Mouse (Mus musculus): ENCODE measurements at regions not wholly inside any gene's neighbourhood (a gene's known extent, or its start where the extent isn't known, plus 50 kb on each side); places are given as distances from the start of the nearest gene placed in this dataset.
A peak's percentile ranks its signal among the peaks of the same experiment; 100 is the strongest.

- DNase-seq (ENCODE audit: low spot score in 2 of 2), result no peak
These were observed 79.6 kb downstream of the Sik1 start for GRCm38 (mm10) chr17:31775966-31776365.

DNA sequence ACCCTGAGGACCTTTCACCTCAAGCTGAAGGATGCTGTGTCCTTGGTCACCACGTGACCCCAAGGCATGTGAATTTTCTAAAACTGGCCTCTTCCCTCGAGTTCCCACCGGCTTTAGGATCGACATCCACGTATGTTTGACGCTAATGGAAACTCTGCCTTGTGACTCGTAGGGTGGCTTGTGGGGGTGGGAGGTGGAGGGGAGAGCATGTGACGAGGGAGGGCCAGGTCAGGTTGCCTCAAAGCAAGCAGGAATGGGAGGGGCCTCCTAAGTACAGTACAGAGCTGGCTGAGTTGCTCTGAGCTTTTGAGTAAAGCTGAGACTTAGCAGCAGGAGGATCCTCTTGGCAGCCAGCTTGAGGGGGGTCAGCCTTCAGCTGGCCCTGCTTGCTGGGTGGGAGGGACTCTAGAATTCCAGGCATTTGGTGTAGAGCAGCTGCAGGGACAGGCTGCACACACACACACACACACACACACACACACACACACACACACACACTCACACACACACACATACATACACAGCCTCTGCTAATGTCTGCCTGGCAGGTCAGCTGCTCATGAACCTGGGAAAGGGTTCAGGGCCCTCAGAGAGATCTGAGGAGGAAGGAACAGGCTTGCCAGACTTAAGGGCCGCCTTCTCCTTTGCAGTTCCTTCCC is 78.5 kb downstream of the Sik1 start:
- no peak for DNase-seq (ENCODE audit: low spot score in 2 of 2)

DNA sequence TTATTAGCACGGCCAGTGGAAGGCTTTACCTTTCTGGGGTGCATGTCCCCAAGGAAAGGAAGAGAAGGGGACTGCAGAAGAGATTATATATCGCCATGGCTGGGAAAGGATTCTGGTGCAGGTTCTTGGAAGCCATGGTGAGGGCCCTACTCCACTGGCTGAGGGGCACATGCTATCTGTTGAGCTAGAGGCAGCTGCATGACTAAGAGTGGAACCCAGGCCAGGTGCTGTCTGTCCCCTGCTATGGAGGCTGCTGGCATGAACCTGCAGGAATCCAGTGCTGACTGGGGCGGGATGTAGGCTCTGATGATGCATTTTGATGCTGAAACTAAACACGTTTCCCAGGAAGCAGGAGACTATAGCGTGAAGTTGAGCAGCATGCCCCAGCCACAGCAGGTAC is 77.9 kb downstream of the Sik1 start:
- DNase-seq (ENCODE audit: low spot score in 2 of 2), result no peak

- no peak for DNase-seq (ENCODE audit: low spot score in 2 of 2)
These were observed 76.1 kb downstream of the Sik1 start for GRCm38 (mm10) chr17:31779466-31779865.

DNA sequence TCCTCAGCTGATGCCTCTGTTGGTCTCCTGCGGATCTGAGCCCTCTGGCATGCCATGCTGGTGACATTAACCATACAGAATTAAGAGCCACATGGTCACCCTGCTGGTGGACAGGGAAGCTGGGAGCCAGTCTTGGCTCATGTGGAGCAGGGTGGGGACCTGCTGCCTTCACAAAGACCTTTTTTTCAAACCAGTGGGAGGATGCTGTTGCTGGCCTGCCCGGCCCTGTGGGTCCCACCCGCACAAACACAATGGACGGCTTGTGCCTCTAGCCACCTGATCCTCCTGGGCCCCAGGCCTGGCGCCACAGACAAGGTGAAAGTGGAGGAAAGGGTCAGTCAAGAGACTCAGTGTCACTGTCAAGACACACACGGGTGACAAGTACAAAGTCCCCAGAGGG is 73.4 kb downstream of the Sik1 start:
- no peak for DNase-seq (ENCODE audit: low spot score in 2 of 2)

DNA sequence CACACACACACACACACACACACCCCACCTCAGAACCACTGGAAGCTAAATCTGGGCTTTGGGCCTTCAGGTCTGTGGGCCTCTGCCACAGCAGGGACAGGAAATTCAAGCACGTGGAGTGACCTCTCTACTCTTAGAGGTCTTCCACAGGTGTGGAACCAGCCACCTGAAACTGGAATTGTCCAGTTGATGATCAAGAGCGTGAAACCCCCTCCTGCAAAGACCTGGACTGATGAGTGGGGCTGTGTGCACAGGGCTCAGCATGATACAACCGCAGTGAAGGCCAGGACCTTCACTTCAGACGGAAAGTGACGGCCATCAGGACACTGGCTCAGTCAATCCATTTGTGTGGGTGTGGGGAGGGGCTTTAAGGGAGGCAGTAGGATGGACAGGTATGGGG is 72.5 kb downstream of the Sik1 start:
- DNase-seq (ENCODE audit: low spot score in 2 of 2), result no peak

GRCm38 (mm10) chr17:31788316-31788715 is 67.3 kb downstream of the Sik1 start:
- DNase-seq (ENCODE audit: low spot score in 2 of 2), result no peak

DNA sequence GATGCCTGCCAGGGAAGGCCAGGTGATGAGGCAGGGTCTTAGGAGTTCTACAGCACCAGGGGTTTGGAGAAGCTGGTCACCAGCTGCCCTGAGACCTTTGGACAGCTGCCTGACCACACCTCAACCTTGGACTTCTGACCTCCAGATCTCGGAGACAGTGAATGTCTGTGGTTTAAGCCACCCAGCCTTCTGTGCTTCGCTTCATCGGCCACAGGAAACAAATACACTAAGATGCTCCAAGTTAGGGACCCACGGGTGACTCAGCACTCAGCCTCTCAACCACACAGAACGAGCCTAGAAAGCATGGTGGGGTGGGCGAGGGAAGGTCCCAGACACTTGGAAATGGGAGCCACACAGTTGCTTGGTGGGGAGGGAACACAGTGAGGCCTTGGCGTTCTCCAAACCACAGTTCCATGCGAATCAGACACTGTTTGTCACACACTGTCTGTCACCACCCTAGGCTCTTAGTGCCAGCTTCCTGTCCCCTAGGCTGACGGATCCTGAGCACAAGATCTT is 66.5 kb downstream of the Sik1 start:
- DNase-seq (ENCODE audit: low spot score in 2 of 2), result no peak

GRCm38 (mm10) chr17:31789906-31790279 is 65.7 kb downstream of the Sik1 start:
- DNase-seq (ENCODE audit: low spot score in 2 of 2), result no peak

DNA sequence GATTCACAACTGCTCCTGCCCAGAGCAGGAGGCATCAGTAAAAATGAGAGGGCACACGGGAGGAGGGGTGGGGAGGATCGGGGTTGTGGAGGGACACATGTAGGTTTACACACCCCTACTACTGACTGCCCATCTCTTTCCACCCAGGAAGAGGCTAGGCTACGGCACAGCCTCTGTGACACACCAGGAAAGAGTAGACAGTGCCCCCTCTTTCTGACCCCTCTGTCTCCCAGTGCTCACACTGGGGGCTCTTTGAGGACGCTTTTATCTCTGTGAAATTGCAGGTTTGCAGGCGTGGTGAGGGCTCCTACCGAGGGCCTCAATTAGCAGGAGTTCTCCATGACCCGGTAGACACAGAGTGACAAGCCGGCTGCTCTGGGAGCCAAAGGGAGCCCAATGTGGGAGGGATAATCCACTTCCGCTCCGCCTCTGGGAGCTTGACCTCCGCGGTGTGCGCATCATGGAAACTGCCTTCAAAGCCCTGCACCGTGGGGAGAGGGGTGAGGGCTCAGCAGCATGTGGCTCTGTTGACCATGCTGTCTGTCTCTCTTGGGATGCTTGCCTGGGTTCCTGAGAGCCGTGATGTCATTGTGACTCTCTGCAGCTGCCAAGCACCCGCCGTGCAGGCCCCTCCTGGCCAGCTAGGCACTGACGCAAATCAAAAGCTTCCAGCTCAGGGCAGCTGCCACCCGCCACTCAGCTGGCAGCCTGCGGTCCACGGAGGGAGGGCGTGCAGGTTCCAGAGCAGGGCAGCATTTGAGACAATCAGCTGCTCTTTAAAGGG is 65.1 kb downstream of the Sik1 start:
- peak; percentile 19 to 46 for DNase-seq (ENCODE audit: low spot score in 2 of 2)

DNA sequence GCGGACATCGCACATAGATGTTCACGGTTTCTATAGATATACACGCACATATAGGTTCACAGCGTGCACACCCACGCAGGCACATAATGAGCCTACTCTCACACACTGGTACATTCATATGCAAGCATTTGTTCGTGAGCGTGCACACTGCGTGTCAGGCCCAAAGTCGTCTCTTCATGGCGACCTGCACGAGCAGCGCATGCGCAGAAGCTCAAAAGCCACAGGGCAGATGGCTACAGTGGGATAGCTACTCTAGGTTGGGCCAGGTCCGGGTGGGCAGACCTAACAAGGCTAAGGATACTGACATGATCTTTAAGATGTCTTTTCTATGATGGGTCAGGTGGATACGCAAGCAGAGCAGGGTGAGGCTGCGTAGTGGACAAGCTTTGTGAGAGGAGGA is 63.9 kb downstream of the Sik1 start:
- no peak for DNase-seq (ENCODE audit: low spot score in 2 of 2)

- no peak for DNase-seq (ENCODE audit: low spot score in 2 of 2)
These were observed 62.6 kb downstream of the Sik1 start for GRCm38 (mm10) chr17:31793040-31793439.

DNA sequence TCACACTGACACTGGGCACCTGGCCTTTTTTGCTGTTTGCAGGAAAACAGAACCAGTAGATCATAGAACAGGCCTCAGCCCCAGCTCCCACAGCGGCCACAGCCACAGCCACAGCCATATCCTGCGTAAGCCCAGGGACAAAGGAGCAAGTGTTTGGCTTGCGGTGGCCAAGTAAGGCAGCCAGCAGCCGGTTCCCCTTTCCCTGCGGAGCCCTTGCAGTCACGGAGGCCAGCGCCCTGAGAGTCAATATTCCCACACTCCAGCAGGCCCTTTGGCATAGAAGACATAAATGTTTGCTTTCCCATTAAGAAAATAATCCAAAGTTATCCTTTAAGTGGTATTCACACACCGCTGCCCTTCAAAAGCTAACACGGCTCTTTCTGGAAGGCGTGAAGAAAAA is 62.1 kb downstream of the Sik1 start:
- DNase-seq (ENCODE audit: low spot score in 2 of 2), result no peak

DNA sequence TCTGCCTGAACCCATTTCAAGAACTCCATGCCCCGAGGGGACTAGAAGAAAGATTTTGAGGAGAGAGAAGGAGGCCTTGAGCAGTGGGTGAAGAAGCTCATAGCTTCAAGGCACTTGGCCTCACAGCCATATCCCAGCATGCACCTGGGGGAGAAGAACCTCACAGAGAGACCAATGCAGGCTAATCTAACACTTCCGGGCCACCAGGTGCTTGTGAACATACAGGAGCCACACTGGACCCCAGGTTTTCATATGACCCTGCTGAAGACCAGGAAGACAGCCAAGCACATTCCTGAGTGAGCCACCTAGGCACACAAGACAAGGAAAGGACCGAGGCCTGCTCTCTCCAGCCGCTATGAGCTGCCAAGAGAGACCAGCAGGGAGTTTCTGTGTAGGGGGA is 61.6 kb downstream of the Sik1 start:
- no peak for DNase-seq (ENCODE audit: low spot score in 2 of 2)
